Mouse (Mus musculus): ENCODE measurements around the gene Txk. TPM values are rescaled to one million over a fixed set of nuclear protein-coding genes. Genes with fewer than 3 reads are reported as not detected.

The Txk gene
- polyA plus RNA-seq, 1 experiment from 2014 or later = not detected

DNA sequence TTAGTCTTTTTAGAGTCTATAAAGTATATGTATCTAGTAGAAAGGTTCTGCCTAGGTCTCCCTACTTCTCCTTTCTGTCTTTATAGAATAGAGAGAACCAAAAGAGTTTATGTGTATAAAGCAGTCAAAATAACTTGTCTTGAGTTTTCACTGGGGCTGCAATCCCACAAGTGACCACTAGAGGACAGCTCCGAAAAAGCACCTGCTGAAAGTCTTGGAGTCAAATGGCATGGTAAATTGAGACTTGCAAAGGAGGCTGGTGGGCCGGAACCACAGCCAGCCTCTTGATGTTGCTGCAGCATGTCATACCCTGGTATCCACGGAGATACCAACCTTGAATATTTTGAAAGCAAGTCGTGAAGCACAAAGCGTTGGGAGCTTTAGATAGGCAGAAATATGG is 87.3 kb downstream of the Txk start:
- ATAC-seq = no peak
- no peak overlapping the region for H3K27ac ChIP-seq (ENCODE audit: low read length)
- H3K36me3 ChIP-seq (ENCODE audit: control insufficient read depth, insufficient read depth, low read length) = no peaks in the 10 kb centered on the region
- H3K9ac ChIP-seq (ENCODE audit: low read depth, low read length) = no peak overlapping the region
- H3K9me3 ChIP-seq (replicated peaks; ENCODE audit: control insufficient read depth, low read length, poor library complexity, severe bottlenecking) = no peaks in the 10 kb centered on the region
- no peaks in the 10 kb centered on the region for H3K27me3 ChIP-seq (ENCODE audit: control insufficient read depth, insufficient read depth, low read depth, low read length)
- H3K4me1 ChIP-seq (ENCODE audit: control insufficient read depth, insufficient read depth, low read length) = no peaks in the 10 kb centered on the region
- no peak overlapping the region for H3K4me2 ChIP-seq (ENCODE audit: low read length)
- no peak overlapping the region for H3K4me3 ChIP-seq (ENCODE audit: low read depth, low read length)
- WGBS = 27% methylated on average over 5 of the region's 5 CpGs

- H3K9ac ChIP-seq (ENCODE audit: low read depth, low read length) = no peak overlapping the region
- no peaks in the 10 kb centered on the region for H3K4me1 ChIP-seq (ENCODE audit: control insufficient read depth, insufficient read depth, low read length)
- no peak overlapping the region for H3K27ac ChIP-seq (ENCODE audit: low read length)
- no peak overlapping the region for H3K4me3 ChIP-seq (ENCODE audit: low read depth, low read length)
- H3K36me3 ChIP-seq (ENCODE audit: control insufficient read depth, insufficient read depth, low read length) = no peaks in the 10 kb centered on the region
- no peaks in the 10 kb centered on the region for H3K27me3 ChIP-seq (ENCODE audit: control insufficient read depth, insufficient read depth, low read depth, low read length)
- H3K9me3 ChIP-seq (replicated peaks; ENCODE audit: control insufficient read depth, low read length, poor library complexity, severe bottlenecking) = no peaks in the 10 kb centered on the region
- no peak overlapping the region for H3K4me2 ChIP-seq (ENCODE audit: low read length)
- 52% methylated on average over 3 of the region's 3 CpGs for WGBS
- ATAC-seq = no peak
Observed at GRCm38 (mm10) chr5:72664854-72665253, 87.7 kb downstream of the Txk start.

DNA sequence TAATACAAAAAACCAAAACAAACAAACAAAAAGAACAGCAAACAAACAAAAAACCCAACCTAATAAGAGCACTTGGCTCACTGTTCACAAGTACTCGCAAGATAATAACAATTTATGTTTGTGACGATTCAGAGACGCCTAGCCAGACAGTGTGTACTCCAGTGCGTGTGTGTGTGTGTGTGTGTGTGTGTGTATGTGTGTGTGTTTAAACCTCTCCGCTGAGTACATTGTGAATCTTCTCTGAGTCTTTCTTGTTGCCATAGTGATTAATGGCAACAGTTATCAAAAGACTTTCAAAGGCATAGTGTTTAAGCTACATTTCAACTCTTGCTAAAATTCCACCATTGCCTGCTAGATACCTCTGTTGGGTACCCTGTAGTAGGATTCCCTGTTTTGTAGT is 88.5 kb downstream of the Txk start:
- Histone ChIP-seq H3K27ac (ENCODE audit: low read length) (no peak overlapping the region), H3K9ac (ENCODE audit: low read depth, low read length) (no peak overlapping the region), H3K9me3 (replicated peaks; ENCODE audit: control insufficient read depth, low read length, poor library complexity, severe bottlenecking) (no peaks in the 10 kb centered on the region), H3K36me3 (ENCODE audit: control insufficient read depth, insufficient read depth, low read length) (no peaks in the 10 kb centered on the region), H3K27me3 (ENCODE audit: control insufficient read depth, insufficient read depth, low read depth, low read length) (no peaks in the 10 kb centered on the region), H3K4me3 (ENCODE audit: low read depth, low read length) (no peak overlapping the region), H3K4me2 (ENCODE audit: low read length) (no peak overlapping the region), H3K4me1 (ENCODE audit: control insufficient read depth, insufficient read depth, low read length) (no peaks in the 10 kb centered on the region)
- ATAC-seq = no peak
- 76% methylated on average over 5 of the region's 5 CpGs for WGBS

DNA sequence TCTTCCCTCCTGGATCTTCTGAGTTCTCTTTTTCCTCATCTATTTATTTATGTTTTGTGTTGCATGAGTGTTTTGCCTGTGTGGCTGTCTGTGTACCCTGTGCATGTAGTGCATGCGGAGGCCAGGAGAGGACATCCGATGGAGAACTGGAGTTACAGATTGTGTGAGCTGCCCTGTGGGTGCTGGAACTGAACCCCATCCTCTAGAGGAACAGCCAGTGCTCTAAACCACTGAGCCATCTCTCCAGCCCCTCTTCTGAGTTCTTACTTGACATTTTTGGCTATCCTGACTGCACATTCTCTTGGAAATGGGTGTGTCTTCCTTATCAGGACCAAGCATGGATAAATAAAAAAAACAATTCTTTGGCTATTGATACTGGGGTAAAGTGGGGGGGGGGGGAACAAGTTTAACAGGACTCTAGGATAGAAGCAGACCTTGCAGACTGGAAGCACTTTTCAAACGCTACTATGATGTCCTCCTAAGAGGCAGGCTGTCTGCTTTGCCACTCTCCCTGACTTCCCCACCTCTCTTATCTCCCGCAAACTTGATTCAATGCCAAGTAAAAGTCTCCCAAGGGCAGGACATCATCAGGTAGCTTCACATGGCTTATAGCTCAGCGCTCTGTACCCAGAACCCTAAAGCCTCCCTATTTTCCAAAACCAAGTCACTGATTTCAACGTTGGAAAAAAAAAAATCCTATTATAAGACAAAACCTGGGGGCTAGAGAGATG is 91.4 kb downstream of the Txk start:
- ATAC-seq = no peak
- H3K4me2 ChIP-seq (ENCODE audit: low read length) = no peak overlapping the region
- H3K27me3 ChIP-seq (ENCODE audit: control insufficient read depth, insufficient read depth, low read depth, low read length) = no peaks in the 10 kb centered on the region
- H3K27ac ChIP-seq (ENCODE audit: low read length) = no peak overlapping the region
- H3K9ac ChIP-seq (ENCODE audit: low read depth, low read length) = no peak overlapping the region
- no peaks in the 10 kb centered on the region for H3K9me3 ChIP-seq (replicated peaks; ENCODE audit: control insufficient read depth, low read length, poor library complexity, severe bottlenecking)
- H3K4me1 ChIP-seq (ENCODE audit: control insufficient read depth, insufficient read depth, low read length) = no peaks in the 10 kb centered on the region
- H3K4me3 ChIP-seq (ENCODE audit: low read depth, low read length) = no peak overlapping the region
- WGBS = 91% methylated on average over 6 of the region's 6 CpGs
- no peaks in the 10 kb centered on the region for H3K36me3 ChIP-seq (ENCODE audit: control insufficient read depth, insufficient read depth, low read length)

GRCm38 (mm10) chr5:72658375-72658774 is 94.2 kb downstream of the Txk start:
- no peak overlapping the region for H3K4me2 ChIP-seq (ENCODE audit: low read length)
- no peak overlapping the region for H3K9ac ChIP-seq (ENCODE audit: low read depth, low read length)
- no peaks in the 10 kb centered on the region for H3K27me3 ChIP-seq (ENCODE audit: control insufficient read depth, insufficient read depth, low read depth, low read length)
- 92% methylated on average over 13 of the region's 13 CpGs for WGBS
- no peak for ATAC-seq
- no peaks in the 10 kb centered on the region for H3K9me3 ChIP-seq (replicated peaks; ENCODE audit: control insufficient read depth, low read length, poor library complexity, severe bottlenecking)
- H3K4me1 ChIP-seq (ENCODE audit: control insufficient read depth, insufficient read depth, low read length) = no peaks in the 10 kb centered on the region
- no peaks in the 10 kb centered on the region for H3K36me3 ChIP-seq (ENCODE audit: control insufficient read depth, insufficient read depth, low read length)
- H3K27ac ChIP-seq (ENCODE audit: low read length) = no peak overlapping the region
- no peak overlapping the region for H3K4me3 ChIP-seq (ENCODE audit: low read depth, low read length)

DNA sequence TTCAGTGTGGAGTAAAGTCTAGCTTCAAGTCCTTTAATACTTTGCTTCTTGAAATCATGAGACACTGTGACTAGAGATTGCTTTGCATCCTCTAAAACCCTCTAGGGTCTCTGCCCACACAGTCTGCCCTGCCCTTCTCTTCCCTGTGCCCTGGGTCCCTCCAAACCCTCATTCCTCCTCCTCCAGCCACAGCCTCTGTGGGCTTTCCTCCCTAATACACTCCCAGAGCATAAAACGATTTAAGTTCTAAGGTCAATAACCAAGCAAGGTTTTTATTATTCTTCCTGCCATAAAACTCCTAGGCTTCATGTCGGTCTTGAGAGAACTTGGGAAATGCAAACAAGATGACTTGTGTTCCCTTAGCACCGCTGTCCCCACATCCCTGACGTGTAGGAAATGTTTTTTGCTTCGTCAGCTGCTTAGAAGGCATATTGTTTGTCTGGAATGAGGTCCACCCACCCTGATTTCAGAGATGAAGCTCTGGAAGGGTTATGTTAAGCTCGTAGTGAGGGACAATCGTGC is 96.2 kb downstream of the Txk start:
- WGBS = 74% methylated on average over 7 of the region's 7 CpGs
- H3K4me3 ChIP-seq (ENCODE audit: low read depth, low read length) = no peak overlapping the region
- no peak overlapping the region for H3K27ac ChIP-seq (ENCODE audit: low read length)
- H3K9ac ChIP-seq (ENCODE audit: low read depth, low read length) = no peak overlapping the region
- no peaks in the 10 kb centered on the region for H3K4me1 ChIP-seq (ENCODE audit: control insufficient read depth, insufficient read depth, low read length)
- ATAC-seq = no peak
- no peaks in the 10 kb centered on the region for H3K27me3 ChIP-seq (ENCODE audit: control insufficient read depth, insufficient read depth, low read depth, low read length)
- no peak overlapping the region for H3K4me2 ChIP-seq (ENCODE audit: low read length)
- H3K9me3 ChIP-seq (replicated peaks; ENCODE audit: control insufficient read depth, low read length, poor library complexity, severe bottlenecking) = no peaks in the 10 kb centered on the region
- H3K36me3 ChIP-seq (ENCODE audit: control insufficient read depth, insufficient read depth, low read length) = no peaks in the 10 kb centered on the region

DNA sequence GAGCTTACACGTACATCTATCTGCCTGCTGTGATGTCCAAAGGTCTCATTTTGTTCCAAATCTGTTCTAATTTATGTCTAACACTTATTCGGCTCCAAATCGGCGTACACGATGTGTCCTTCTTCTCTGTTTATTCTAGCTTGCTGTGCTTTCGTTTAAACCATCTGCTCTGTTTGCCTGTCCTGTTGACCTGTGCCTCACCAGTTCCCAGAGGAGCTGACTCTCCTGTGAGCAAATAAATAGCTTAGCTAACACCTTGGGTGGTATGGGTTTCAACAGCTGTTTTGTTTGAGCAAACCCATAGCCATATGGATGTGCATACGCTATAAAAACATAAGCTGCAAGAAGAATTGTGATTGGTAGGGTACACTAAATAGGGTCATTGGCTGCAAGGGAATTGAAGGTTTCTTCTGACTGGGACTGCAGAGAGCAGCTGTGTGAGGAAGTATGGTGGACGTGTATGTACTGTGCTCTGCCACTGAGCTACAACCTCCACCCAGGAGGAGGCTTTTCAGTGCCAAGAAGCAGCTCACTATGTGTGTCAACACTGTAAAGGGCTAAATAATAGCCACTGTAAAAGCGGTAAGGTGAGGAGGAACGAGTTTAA is 99.4 kb downstream of the Txk start:
- Histone ChIP-seq H3K4me3 (ENCODE audit: low read depth, low read length) (no peak overlapping the region), H3K9ac (ENCODE audit: low read depth, low read length) (no peak overlapping the region)
- no peak for ATAC-seq

DNA sequence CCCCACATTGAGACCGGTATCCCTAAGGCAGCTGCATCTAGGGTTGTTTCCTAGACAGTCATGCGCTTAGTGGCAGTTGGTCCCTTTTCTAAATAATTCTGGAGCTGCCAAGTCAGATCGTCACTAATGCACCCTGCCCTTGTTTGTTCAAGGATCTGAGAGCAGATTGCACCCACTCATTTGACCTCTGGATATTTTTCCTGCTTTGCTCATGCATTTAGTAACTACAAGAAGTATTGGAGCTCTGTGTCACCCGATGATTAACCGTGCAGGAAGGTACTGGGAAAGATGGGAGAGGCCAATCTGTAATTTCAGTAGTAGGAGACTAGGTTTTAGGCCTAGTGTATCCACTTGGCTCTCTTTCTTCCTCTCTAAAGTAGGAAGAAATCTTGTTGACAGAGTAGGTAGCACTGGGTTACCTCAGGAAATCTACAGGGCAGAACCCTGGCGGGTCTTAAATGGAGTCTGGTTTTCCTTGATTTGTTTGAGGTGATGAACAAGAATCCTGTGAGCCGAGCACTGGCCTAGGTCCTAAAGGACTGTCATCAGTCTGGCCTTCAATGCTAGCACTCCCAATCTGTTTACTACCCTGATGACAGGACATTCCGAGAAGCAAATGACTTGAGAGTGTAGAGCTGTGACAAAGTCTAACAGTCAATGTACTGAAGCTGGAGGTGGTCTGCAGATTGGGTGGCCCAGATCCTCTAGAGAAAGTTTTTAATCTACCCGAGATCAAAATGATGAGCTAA is 103.4 kb downstream of the Txk start:
- H3K9me3 ChIP-seq (replicated peaks; ENCODE audit: control insufficient read depth, low read length, poor library complexity, severe bottlenecking) = no peaks in the 10 kb centered on the region
- no peak overlapping the region for H3K9ac ChIP-seq (ENCODE audit: low read depth, low read length)
- H3K4me2 ChIP-seq (ENCODE audit: low read length) = no peak overlapping the region
- WGBS = 86% methylated on average over 9 of the region's 9 CpGs
- H3K36me3 ChIP-seq (ENCODE audit: control insufficient read depth, insufficient read depth, low read length) = no peaks in the 10 kb centered on the region
- peaks cover 11% of the 10 kb centered on the region; the same call in 1 of the 2 replicates for H3K4me1 ChIP-seq (ENCODE audit: control insufficient read depth, insufficient read depth, low read length)
- H3K4me3 ChIP-seq (ENCODE audit: low read depth, low read length) = no peak overlapping the region
- no peak for ATAC-seq
- peaks cover 10% of the 10 kb centered on the region for H3K27me3 ChIP-seq (ENCODE audit: control insufficient read depth, insufficient read depth, low read depth, low read length)
- H3K27ac ChIP-seq (ENCODE audit: low read length) = no peak overlapping the region

More for the DNA sequence above, 99.4 kb downstream of the Txk start:
- no peaks in the 10 kb centered on the region for H3K4me1 ChIP-seq (ENCODE audit: control insufficient read depth, insufficient read depth, low read length)
- H3K4me2 ChIP-seq (ENCODE audit: low read length) = no peak overlapping the region
- H3K27ac ChIP-seq (ENCODE audit: low read length) = no peak overlapping the region
- H3K36me3 ChIP-seq (ENCODE audit: control insufficient read depth, insufficient read depth, low read length) = no peaks in the 10 kb centered on the region
- no peaks in the 10 kb centered on the region for H3K9me3 ChIP-seq (replicated peaks; ENCODE audit: control insufficient read depth, low read length, poor library complexity, severe bottlenecking)
- WGBS = 71% methylated on average over 10 of the region's 10 CpGs
- no peaks in the 10 kb centered on the region for H3K27me3 ChIP-seq (ENCODE audit: control insufficient read depth, insufficient read depth, low read depth, low read length)

Measured in midbrain, embryonic 16.5 days (tissue).